Mouse (Mus musculus) sigmoid colon, adult 10 weeks (tissue): ENCODE results near the gene Itgad. TPM values are rescaled to one million over a fixed set of nuclear protein-coding genes. Genes with fewer than 3 reads are reported as not detected.

ENCODE experiments used
- polyA plus RNA-seq: library from polyadenylated mRNA; stranded (reverse); fragments of 350-450 nt; fragmentation: Illumina TruSeq; extraction: RNeasy Lipid Tissue Mini Kit (QIAGEN cat#74804); gene quantifications from one replicate; pipeline ENCODE4 v1.2.3, GENCODE M21; 2014; ENCODE audit warnings: low read depth, low replicate concordance

The Itgad gene
- polyA plus RNA-seq, result not detected

DNA sequence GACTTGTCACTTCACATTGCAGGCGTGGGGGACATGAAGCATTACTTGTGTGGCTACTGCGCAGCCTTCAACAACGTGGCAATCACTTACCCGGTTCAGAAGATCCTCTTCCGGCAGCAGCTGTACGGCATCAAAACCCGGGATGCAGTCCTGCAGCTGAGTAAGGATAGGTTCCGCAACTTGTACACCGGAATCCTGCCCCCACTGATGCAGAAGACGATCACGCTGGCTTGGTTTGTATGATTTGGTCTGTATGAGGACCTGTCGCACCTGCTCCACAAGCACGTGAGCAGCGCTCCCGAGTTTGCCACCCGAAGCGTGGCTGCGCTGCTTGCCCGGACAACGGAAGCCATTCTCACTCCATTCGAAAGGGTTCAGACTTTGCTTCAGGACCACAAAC, at the start of gene Itgad:
Itgad (plus strand) TSS at position 301 of the 400 bp plus-strand sequence.

DNA sequence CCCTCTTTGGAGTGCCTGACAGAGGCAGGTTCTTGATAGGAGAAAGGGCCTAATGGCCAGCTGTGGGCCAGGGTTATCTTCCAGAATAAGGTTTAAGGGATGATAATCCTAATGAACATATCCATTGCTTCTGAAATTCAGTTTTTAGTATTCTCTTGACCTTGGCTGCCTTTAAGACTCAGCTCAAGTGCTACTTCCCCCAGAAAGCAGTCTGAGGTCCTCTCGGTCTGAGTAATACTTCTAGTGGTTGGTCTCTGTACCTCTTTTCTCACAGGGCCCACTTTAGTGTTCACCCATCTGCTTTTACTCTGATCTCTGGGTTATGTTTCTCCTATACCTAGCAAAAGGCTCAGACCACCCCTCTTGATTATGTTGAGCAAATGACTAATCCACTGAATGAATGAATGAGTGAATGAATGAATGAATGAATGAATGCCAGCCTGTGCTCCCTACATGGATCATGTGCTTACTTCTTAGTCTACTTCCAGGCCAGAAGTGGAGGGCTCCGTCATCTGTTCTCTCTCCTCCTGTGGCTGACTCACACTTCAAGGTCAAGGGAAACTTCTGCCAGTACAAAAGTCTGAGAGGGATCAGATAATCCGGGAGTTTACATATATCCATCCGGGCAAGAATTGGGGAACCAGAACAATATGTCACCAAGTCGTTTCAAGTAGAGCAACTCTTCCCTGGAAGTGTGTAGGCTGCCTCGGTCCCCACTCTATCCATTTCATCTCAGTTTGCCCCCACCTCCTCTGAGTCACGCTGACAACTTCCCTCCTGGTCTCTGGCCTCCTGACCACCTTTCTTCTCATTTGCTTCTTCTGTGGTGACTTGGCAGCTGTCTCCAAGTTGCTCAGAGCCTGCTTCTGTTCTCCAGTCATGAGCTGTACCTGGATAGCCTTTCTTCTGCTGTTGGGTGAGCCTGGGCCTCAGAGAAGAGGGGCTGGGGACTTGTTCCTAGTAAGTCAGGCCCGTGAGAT, 25.1 kb upstream of the Itgad start, which contains the start of gene Itgax:
Itgax (plus strand) TSS at position 807 of the 980 bp plus-strand sequence.

DNA sequence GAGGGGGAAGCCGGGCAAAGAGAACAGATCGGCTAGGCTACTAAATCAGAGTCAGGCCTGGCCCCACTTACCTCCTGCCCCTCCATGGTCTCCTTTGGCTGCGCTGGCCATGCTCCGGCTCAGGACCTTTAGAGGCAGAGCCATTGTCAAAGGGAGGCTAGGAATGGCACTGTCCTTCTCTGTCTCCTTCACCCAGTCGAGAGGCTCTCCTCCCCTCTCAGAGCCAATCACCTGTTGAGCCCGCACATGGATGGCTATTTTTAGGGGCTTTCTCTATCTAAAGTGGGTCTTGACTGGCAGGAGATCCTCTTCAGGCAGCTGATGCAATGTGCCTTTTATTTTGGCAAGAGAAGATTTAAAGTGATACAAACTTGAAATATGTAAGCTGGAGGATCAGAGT, 52.0 kb downstream of the Itgad start, which contains the start of gene Cox6a2:
Cox6a2 (minus strand) TSS at position 236 of the 400 bp plus-strand sequence.

DNA sequence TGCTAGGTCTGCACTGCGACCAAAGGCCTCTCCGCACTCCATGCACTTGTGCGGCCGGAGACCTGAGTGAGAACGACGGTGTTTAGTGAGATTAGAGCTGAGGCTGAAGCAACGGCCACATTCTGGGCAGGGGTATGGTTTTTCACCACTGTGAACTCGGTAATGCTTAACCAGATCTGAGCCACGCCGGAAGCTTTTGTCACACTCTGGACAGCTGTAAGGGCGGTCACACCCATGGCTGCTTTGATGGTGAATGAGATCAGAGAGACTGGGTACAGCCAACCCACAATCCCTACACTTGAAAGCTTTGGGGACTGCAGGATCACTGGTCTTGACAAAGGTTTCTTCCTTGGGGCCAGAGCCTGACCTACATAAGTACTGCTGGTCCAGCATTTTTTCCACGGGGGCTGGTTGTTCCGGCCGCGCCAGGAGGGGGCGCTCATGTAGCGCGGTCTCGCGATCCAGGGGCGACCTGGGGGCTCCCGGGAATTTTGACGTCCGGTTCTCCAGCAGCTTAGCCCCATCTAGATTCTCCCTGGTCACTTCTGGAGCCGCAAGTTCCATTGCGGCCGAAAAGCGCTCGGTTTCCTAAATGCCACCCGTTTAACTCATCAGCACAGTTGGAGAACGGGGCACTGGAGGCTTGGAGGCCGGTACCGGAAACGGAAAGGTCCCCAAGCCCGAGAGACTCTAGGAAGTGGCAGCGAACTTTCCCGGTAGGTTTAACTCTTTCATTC, 82.8 kb downstream of the Itgad start, which contains the start of gene Armc5:
Armc5 (plus strand) TSS at position 487 of the 737 bp plus-strand sequence.

DNA sequence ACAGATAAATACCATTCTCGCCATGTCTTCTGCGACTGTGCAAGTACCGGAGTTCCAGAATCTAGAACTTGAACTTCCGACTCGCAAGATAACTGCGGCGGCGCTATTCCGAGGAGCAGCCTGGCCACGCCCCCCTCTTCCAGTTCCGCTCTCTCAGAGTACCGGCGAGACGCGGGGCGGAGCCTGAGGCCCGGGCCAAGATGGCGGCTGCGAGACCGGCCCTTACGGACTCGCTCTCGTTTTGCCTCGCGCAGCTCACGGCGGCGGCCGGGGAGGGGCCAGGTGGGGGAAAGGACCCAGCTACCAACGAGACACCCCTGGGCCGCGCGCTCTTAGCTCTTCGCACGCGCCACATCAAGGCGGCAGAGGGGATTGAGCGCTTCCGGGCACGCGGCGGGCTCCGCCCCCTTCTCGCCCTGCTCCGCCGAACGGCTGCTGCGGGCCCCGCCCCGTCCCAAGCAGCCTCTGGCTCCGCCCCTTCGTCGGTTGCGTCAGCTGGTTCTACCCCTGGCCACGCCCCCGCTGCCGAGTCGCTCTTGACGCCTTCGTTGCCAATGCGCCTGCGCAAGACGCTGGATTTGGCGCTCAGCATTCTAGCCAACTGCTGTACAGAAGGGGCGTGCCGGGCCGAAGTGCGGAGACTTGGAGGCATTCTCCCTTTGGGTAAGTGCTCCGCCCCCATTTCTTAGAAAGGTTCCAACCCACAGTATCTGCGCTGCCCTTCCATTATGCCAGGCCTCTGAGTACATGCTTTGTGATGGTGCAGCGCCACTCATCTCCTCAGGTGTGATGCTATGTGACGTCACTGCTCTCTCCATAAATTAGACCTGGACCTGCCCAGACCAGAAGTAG, 84.0 kb downstream of the Itgad start, which contains the start of gene 9130023H24Rik:
9130023H24Rik (minus strand) TSS at position 105 of the 852 bp plus-strand sequence.

DNA sequence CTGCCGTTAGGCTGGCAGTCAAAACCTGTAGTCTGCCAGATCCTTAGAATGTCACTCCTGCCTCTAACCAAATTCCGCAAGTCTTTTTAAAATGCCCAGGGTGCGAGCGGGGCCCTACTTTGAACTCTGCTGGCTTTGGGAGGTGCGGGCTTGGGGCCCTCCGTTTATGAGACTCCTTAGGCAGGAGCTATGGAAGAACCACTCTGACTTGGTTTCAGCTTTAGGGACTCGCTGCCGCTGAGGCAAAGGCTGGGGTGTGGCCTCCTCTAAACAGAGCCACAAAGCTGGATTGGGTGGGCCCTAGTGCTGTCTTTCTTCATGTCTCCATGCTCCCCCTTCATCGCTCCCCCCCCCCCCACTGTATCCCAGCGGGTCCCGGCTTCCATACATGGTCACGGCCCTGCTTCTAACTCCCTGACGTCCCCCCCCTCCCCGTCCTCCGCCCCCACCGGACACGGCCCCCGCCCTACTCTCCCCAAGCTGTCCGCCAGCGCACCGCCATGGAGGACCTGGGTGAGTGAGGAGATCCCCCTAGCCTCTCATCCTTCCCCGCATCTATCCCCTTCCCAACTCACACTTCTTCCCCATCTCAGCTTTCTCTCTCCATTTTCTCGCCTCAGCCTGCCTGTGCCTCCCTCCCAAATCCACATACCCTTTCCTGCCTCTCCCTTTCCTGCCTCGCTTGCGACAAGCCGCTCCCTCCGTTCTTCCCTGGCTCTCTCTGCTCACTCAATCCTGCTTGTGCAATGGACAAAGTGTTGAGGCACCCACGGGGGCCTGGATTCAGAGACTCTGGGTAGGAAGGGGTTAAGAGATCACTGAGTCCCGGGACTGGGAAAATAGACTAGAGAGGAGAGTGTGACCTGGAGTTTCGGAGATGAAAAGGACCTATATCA, 92.6 kb downstream of the Itgad start, which contains the start of gene Tgfb1i1:
Tgfb1i1 (plus strand) TSS at position 317 of the 896 bp plus-strand sequence.

DNA sequence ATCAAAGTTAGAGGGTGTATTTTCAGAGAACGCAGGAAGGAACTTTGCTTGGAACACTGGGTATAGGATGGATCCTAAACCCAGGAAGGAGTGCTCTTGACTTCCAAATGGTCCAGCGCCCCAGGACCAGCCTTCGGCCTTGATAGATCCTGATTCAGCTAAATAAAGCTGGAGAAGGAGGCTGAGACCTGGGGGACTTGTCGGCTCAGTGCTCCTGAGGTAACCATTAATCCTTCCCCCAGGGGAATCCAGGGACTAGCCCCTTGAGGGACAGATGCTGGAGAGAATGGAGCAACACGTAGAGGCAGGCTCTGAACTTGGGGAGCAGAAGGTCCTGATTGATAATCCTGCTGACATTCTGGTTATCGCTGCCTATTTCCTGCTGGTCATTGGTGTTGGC, 111.2 kb downstream of the Itgad start, which contains the start of gene Slc5a2:
Slc5a2 (plus strand) TSS at position 247 of the 400 bp plus-strand sequence.

Other genes starting within 250 kb of the Itgad start
- gene Kat8, start 241.9 kb upstream of the Itgad start, polyA plus RNA-seq, result 10.2 TPM
- gene Prss8, start 224.3 kb upstream of the Itgad start, polyA plus RNA-seq, result 1.0 TPM
- gene Prss36, start 207.7 kb upstream of the Itgad start, polyA plus RNA-seq, result not detected
- 788 TPM for gene Fus, start 186.9 kb upstream of the Itgad start, polyA plus RNA-seq
- gene Pycard, start 160.5 kb upstream of the Itgad start, polyA plus RNA-seq, result 99.2 TPM
- 0.91 TPM for gene Trim72, start 150.4 kb upstream of the Itgad start, polyA plus RNA-seq
- gene Itgam, start 91.7 kb upstream of the Itgad start, polyA plus RNA-seq, result 10.1 TPM
- gene Gm49368, start 91.7 kb upstream of the Itgad start, polyA plus RNA-seq, result not detected
- 2.9 TPM for gene Itgax, start 24.8 kb upstream of the Itgad start, polyA plus RNA-seq
- not detected for gene Cox6a2, start 52.0 kb downstream of the Itgad start, polyA plus RNA-seq
- 0.22 TPM for gene Armc5, start 83.0 kb downstream of the Itgad start, polyA plus RNA-seq
- 8.0 TPM for gene 9130023H24Rik, start 83.7 kb downstream of the Itgad start, polyA plus RNA-seq
- 12.4 TPM for gene Tgfb1i1, start 92.4 kb downstream of the Itgad start, polyA plus RNA-seq
- gene Slc5a2, start 111.3 kb downstream of the Itgad start, polyA plus RNA-seq, result not detected
- gene BC017158, start 143.8 kb downstream of the Itgad start, polyA plus RNA-seq, result 10.2 TPM